Mouse (Mus musculus): ENCODE results near the gene Inpp4a. TPM values are rescaled to one million over a fixed set of nuclear protein-coding genes. Genes with fewer than 3 reads are reported as not detected.

The Inpp4a gene
- polyA plus RNA-seq, 1 experiment from 2014 or later = 59.1 TPM

GRCm38 (mm10) chr1:37327311-37327710 lies 27.6 kb downstream of the Inpp4a start:
- Histone ChIP-seq H3K36me3 (peaks cover 11% of the 10 kb centered on the region; the same call in 1 of the 2 replicates), H3K4me3 (no peak overlapping the region), H3K27ac (no peak overlapping the region), H3K4me1 (replicated peaks) (peaks cover 9% of the 10 kb centered on the region; the same call in 1 of the 2 replicates), H3K27me3 (no peaks in the 10 kb centered on the region), H3K9me3 (no peaks in the 10 kb centered on the region), H3K9ac (no peak overlapping the region), H3K4me2 (no peak overlapping the region)
- whole genome bisulfite sequencing = 91% methylated on average over 4 of the region's 4 CpGs
- no peak for ATAC-seq (ENCODE audit: low FRiP score)

GRCm38 (mm10) chr1:37329132-37329531 lies 29.5 kb downstream of the Inpp4a start:
- no peak for ATAC-seq (ENCODE audit: low FRiP score)
- WGBS = 97% methylated on average over 3 of the region's 3 CpGs
- no peak overlapping the region for H3K9ac ChIP-seq

GRCm38 (mm10) chr1:37329831-37330230 lies 30.2 kb downstream of the Inpp4a start:
- ATAC-seq (ENCODE audit: low FRiP score) = no peak
- Histone ChIP-seq H3K27ac (no peak overlapping the region), H3K36me3 (peaks cover 11% of the 10 kb centered on the region; the same call in 1 of the 2 replicates), H3K9me3 (no peaks in the 10 kb centered on the region), H3K27me3 (no peaks in the 10 kb centered on the region), H3K9ac (no peak overlapping the region), H3K4me3 (no peak overlapping the region), H3K4me1 (replicated peaks) (no peaks in the 10 kb centered on the region), H3K4me2 (no peak overlapping the region)
- WGBS = 93% methylated on average over 4 of the region's 4 CpGs

More at GRCm38 (mm10) chr1:37329132-37329531, 29.5 kb downstream of the Inpp4a start:
- H3K4me1 ChIP-seq (replicated peaks) = peaks cover 4% of the 10 kb centered on the region; the same call in 1 of the 2 replicates
- no peak overlapping the region for H3K27ac ChIP-seq
- no peaks in the 10 kb centered on the region for H3K9me3 ChIP-seq
- H3K4me2 ChIP-seq = no peak overlapping the region
- H3K27me3 ChIP-seq = no peaks in the 10 kb centered on the region
- H3K4me3 ChIP-seq = no peak overlapping the region
- peaks cover 11% of the 10 kb centered on the region; the same call in 1 of the 2 replicates for H3K36me3 ChIP-seq

GRCm38 (mm10) chr1:37332756-37333155 lies 33.1 kb downstream of the Inpp4a start:
- no peak overlapping the region for H3K9ac ChIP-seq
- H3K4me2 ChIP-seq = no peak overlapping the region
- no peaks in the 10 kb centered on the region for H3K27me3 ChIP-seq
- no peaks in the 10 kb centered on the region for H3K9me3 ChIP-seq
- no peak overlapping the region for H3K27ac ChIP-seq
- H3K4me1 ChIP-seq (replicated peaks) = no peaks in the 10 kb centered on the region
- no peak overlapping the region for H3K4me3 ChIP-seq
- no peak for ATAC-seq (ENCODE audit: low FRiP score)
- WGBS = 75% methylated on average over 3 of the region's 3 CpGs
- H3K36me3 ChIP-seq = peaks cover 11% of the 10 kb centered on the region; the same call in 1 of the 2 replicates

- ATAC-seq (ENCODE audit: low FRiP score) = no peak
- Histone ChIP-seq H3K4me3 (no peak overlapping the region), H3K4me2 (no peak overlapping the region), H3K27me3 (no peaks in the 10 kb centered on the region), H3K27ac (no peak overlapping the region), H3K9me3 (no peaks in the 10 kb centered on the region), H3K9ac (no peak overlapping the region), H3K4me1 (replicated peaks) (no peaks in the 10 kb centered on the region), H3K36me3 (peaks cover 5% of the 10 kb centered on the region; the same call in 1 of the 2 replicates)
- WGBS = 90% methylated on average over 4 of the region's 4 CpGs
Observed at GRCm38 (mm10) chr1:37333741-37334440, 34.2 kb downstream of the Inpp4a start.

- H3K27me3 ChIP-seq = no peaks in the 10 kb centered on the region
- H3K4me2 ChIP-seq = no peak overlapping the region
- no peak for ATAC-seq (ENCODE audit: low FRiP score)
- no peak overlapping the region for H3K27ac ChIP-seq
- no peaks in the 10 kb centered on the region for H3K9me3 ChIP-seq
- no peaks in the 10 kb centered on the region for H3K36me3 ChIP-seq
- H3K9ac ChIP-seq = no peak overlapping the region
- WGBS = 74% methylated on average over 2 of the region's 2 CpGs
- H3K4me1 ChIP-seq (replicated peaks) = 0 out of 2 replicates have a peak, but pooled peaks cover under 1% of the 10 kb centered on the region
- no peak overlapping the region for H3K4me3 ChIP-seq
Observed at GRCm38 (mm10) chr1:37336022-37336421, 36.4 kb downstream of the Inpp4a start.

- Histone ChIP-seq H3K27ac (no peak overlapping the region), H3K36me3 (no peaks in the 10 kb centered on the region), H3K4me1 (replicated peaks) (peaks cover 5% of the 10 kb centered on the region; the same call in 1 of the 2 replicates), H3K27me3 (no peaks in the 10 kb centered on the region), H3K4me3 (no peak overlapping the region), H3K9ac (no peak overlapping the region), H3K4me2 (no peak overlapping the region), H3K9me3 (no peaks in the 10 kb centered on the region)
- no peak for ATAC-seq (ENCODE audit: low FRiP score)
- 68% methylated on average over 2 of the region's 2 CpGs for WGBS
Observed at GRCm38 (mm10) chr1:37336794-37337193, 37.1 kb downstream of the Inpp4a start.

- no peak overlapping the region for H3K4me3 ChIP-seq
- ATAC-seq (ENCODE audit: low FRiP score) = no peak
- H3K4me2 ChIP-seq = no peak overlapping the region
- no peak overlapping the region for H3K27ac ChIP-seq
- H3K9ac ChIP-seq = no peak overlapping the region
- no peaks in the 10 kb centered on the region for H3K36me3 ChIP-seq
- H3K27me3 ChIP-seq = no peaks in the 10 kb centered on the region
- peaks cover 8% of the 10 kb centered on the region; the same call in 1 of the 2 replicates for H3K4me1 ChIP-seq (replicated peaks)
- WGBS = 85% methylated on average over 9 of the region's 9 CpGs
- H3K9me3 ChIP-seq = no peaks in the 10 kb centered on the region
Observed at GRCm38 (mm10) chr1:37337273-37337672, 37.6 kb downstream of the Inpp4a start.

- H3K27me3 ChIP-seq = no peaks in the 10 kb centered on the region
- peaks cover 8% of the 10 kb centered on the region; the same call in 1 of the 2 replicates for H3K4me1 ChIP-seq (replicated peaks)
- H3K9ac ChIP-seq = no peak overlapping the region
- no peak overlapping the region for H3K27ac ChIP-seq
- no peak overlapping the region for H3K4me2 ChIP-seq
- no peak for ATAC-seq (ENCODE audit: low FRiP score)
- no peaks in the 10 kb centered on the region for H3K36me3 ChIP-seq
- 90% methylated on average over 8 of the region's 8 CpGs for WGBS
- no peaks in the 10 kb centered on the region for H3K9me3 ChIP-seq
- H3K4me3 ChIP-seq = no peak overlapping the region
Observed at GRCm38 (mm10) chr1:37339144-37339543, 39.5 kb downstream of the Inpp4a start.

GRCm38 (mm10) chr1:37341347-37341746 lies 41.7 kb downstream of the Inpp4a start:
- Histone ChIP-seq H3K9ac (no peak overlapping the region), H3K27me3 (no peaks in the 10 kb centered on the region), H3K27ac (no peak overlapping the region), H3K36me3 (no peaks in the 10 kb centered on the region), H3K4me2 (no peak overlapping the region), H3K9me3 (no peaks in the 10 kb centered on the region), H3K4me3 (no peak overlapping the region), H3K4me1 (replicated peaks) (peaks cover 8% of the 10 kb centered on the region; the same call in 1 of the 2 replicates)
- ATAC-seq (ENCODE audit: low FRiP score) = no peak
- 85% methylated on average over 5 of the region's 5 CpGs for WGBS

- no peak overlapping the region for H3K4me2 ChIP-seq
- H3K4me1 ChIP-seq (replicated peaks) = peaks cover 8% of the 10 kb centered on the region; the same call in 1 of the 2 replicates
- ATAC-seq (ENCODE audit: low FRiP score) = no peak
- no peaks in the 10 kb centered on the region for H3K36me3 ChIP-seq
- H3K4me3 ChIP-seq = no peak overlapping the region
- no peaks in the 10 kb centered on the region for H3K27me3 ChIP-seq
- WGBS = 86% methylated on average over 4 of the region's 4 CpGs
- H3K9me3 ChIP-seq = no peaks in the 10 kb centered on the region
- H3K27ac ChIP-seq = no peak overlapping the region
- no peak overlapping the region for H3K9ac ChIP-seq
Observed at GRCm38 (mm10) chr1:37341914-37342313, 42.2 kb downstream of the Inpp4a start.

- 94% methylated on average over 8 of the region's 8 CpGs for WGBS
- ATAC-seq (ENCODE audit: low FRiP score) = no peak
- Histone ChIP-seq H3K4me1 (replicated peaks) (peaks cover 8% of the 10 kb centered on the region; the same call in 1 of the 2 replicates), H3K4me3 (no peak overlapping the region), H3K9me3 (no peaks in the 10 kb centered on the region), H3K36me3 (no peaks in the 10 kb centered on the region), H3K27me3 (no peaks in the 10 kb centered on the region), H3K27ac (no peak overlapping the region), H3K9ac (no peak overlapping the region), H3K4me2 (no peak overlapping the region)
Observed at GRCm38 (mm10) chr1:37342524-37342923, 42.9 kb downstream of the Inpp4a start.

GRCm38 (mm10) chr1:37343265-37343664 lies 43.6 kb downstream of the Inpp4a start:
- 93% methylated on average over 3 of the region's 3 CpGs for WGBS
- Histone ChIP-seq H3K4me3 (no peak overlapping the region), H3K27ac (no peak overlapping the region), H3K36me3 (no peaks in the 10 kb centered on the region), H3K9ac (no peak overlapping the region), H3K9me3 (no peaks in the 10 kb centered on the region), H3K27me3 (no peaks in the 10 kb centered on the region), H3K4me1 (replicated peaks) (peaks cover 8% of the 10 kb centered on the region; the same call in 1 of the 2 replicates), H3K4me2 (no peak overlapping the region)
- no peak for ATAC-seq (ENCODE audit: low FRiP score)
